Mouse (Mus musculus): Measurements from ENCODE around the gene Inf2. TPM values are rescaled to one million over a fixed set of nuclear protein-coding genes. Genes with fewer than 3 reads are reported as not detected.

Gene Inf2
- polyA plus RNA-seq, 1 experiment from 2014 or later, result 7.4 TPM

DNA sequence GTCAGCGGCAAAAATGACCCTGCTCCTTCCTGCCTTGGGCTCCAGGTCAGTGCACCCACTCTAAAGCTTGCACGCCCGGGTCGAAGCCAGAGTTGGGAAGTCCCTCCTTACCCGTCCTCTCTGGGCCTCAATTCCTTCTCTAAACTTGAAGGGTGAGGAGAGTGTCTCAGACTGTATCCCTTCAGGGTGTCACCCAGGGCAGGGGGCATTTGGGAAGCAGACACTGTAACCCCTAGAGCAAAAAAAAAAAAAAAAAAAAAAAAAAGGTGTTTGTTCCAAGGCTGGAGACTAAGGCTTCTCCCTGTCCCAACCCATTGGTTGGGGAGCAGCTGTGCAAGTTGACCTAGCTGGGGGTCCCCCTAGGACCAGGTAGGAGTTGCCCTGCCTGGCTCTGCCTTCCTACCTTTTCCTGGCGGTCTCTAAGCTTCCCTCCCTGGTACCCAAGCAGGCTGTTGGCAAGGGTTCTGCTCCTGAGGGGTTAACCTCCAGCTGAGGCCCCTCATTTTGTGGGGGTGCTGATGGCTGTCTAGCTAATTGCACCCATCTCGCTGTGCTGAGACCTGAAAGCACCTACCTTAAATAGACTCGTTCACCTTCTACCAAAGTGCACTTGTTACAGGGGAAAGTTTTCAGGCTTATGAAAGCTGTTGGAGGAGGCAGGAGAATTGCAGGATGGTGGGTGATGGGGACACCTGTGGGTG is 1.1 kb downstream of the Inf2 start:
- Histone ChIP-seq H3K27ac (no peak overlapping the region), H3K27me3 (peaks cover 5% of the 10 kb centered on the region; the same call in 1 of the 2 replicates), H3K36me3 (no peaks in the 10 kb centered on the region), H3K4me1 (peaks cover 56% of the 10 kb centered on the region), H3K9ac (peak overlapping the region; percentile 47; the same call in 1 of the 2 replicates), H3K4me3 (peak overlapping the region; percentile 55), H3K4me2 (peak overlapping the region; percentile 91), H3K9me3 (no peaks in the 10 kb centered on the region)
- no peak for ATAC-seq (ENCODE audit: insufficient number of reproducible peaks, low FRiP score, low TSS enrichment, low read depth)
- WGBS, result 60% methylated on average over 8 of the region's 8 CpGs

DNA sequence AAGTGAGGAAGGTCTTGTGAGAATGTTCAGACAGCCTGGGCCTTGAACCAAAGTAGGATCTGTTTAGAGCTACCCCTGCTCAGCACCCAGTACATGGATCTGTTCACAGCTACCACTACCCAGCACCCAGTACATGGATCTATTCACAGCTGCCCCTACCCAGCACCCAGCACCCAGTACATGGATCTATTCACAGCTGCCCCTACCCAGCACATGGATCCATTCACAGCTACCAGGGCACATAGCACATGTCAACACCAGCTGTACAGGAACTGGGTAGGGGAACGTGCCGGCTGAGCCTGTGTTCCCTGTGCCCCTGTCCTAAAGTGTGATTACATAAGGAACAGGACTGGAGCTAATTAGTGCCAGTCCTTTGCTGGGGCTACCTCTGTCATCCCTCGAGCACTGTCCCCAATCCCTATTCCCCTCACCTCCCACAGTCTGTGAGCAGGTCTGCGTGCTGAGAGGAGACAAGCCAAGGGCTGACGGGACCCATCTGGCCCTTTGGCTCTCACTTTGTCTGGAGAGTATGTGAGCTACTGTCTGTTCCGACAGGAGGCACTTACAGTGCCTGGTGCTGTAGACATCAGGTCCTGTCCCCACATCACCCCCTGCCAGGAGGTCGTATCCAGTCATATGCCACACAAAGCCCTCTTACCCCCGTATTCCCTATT is 2.1 kb downstream of the Inf2 start:
- ATAC-seq (ENCODE audit: insufficient number of reproducible peaks, low FRiP score, low TSS enrichment, low read depth), result no peak
- Histone ChIP-seq H3K36me3 (no peaks in the 10 kb centered on the region), H3K9ac (no peak overlapping the region), H3K27ac (no peak overlapping the region), H3K4me2 (no peak overlapping the region), H3K9me3 (no peaks in the 10 kb centered on the region), H3K4me3 (no peak overlapping the region), H3K27me3 (peaks cover 5% of the 10 kb centered on the region; the same call in 1 of the 2 replicates), H3K4me1 (peaks cover 67% of the 10 kb centered on the region)
- WGBS, result 63% methylated on average over 8 of the region's 8 CpGs

DNA sequence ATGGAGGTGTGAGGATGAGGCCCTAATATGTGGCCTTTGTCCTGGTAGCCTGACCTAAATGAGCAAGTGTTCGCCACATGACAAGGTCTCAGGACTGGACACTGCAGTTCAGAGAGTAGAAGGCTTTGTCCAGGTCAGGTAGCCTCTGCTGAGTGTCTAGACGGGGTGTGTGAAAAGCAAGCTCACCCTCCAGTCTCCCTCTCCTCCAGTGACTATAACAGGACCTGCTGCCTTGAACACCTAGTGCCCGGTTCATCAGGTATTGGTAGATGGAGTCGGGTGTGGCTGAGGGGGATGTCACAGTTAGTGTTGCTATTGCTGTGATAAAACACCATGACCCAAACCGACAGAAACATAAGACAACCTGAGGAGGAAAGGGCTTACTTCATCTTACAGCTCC is 2.7 kb downstream of the Inf2 start:
- no peak overlapping the region for H3K27ac ChIP-seq
- no peak for ATAC-seq (ENCODE audit: insufficient number of reproducible peaks, low FRiP score, low TSS enrichment, low read depth)
- no peak overlapping the region for H3K4me3 ChIP-seq
- no peak overlapping the region for H3K9ac ChIP-seq
- H3K4me1 ChIP-seq, result peaks cover 71% of the 10 kb centered on the region
- 90% methylated on average over 5 of the region's 5 CpGs for WGBS
- peaks cover 5% of the 10 kb centered on the region; the same call in 1 of the 2 replicates for H3K27me3 ChIP-seq
- H3K9me3 ChIP-seq, result no peaks in the 10 kb centered on the region
- H3K4me2 ChIP-seq, result no peak overlapping the region
- no peaks in the 10 kb centered on the region for H3K36me3 ChIP-seq

DNA sequence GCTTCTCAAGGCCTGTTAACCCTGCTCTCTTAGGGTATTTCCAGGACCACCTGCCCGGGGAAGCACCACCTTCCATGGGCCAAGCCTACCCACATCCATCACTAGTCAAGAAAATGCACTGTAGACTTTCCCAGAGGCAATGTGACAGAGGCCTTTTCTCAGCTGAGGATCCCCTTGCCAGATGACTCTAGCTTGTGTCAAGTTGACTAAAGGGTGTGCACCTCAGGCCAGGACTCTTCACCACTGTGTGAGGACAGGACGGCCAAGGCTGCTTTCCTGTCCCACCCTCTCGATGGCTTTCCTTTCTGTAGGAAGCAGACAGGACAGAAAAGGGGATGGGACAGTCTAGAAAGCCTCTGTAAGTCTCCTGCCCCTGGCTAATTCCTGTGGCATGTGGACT is 3.1 kb downstream of the Inf2 start:
- Histone ChIP-seq H3K4me3 (no peak overlapping the region), H3K9me3 (no peaks in the 10 kb centered on the region), H3K4me2 (no peak overlapping the region), H3K36me3 (no peaks in the 10 kb centered on the region), H3K9ac (no peak overlapping the region), H3K27me3 (peaks cover 5% of the 10 kb centered on the region; the same call in 1 of the 2 replicates), H3K4me1 (peaks cover 75% of the 10 kb centered on the region), H3K27ac (no peak overlapping the region)
- WGBS, result 77% methylated on average over 3 of the region's 3 CpGs
- ATAC-seq (ENCODE audit: insufficient number of reproducible peaks, low FRiP score, low TSS enrichment, low read depth), result no peak

DNA sequence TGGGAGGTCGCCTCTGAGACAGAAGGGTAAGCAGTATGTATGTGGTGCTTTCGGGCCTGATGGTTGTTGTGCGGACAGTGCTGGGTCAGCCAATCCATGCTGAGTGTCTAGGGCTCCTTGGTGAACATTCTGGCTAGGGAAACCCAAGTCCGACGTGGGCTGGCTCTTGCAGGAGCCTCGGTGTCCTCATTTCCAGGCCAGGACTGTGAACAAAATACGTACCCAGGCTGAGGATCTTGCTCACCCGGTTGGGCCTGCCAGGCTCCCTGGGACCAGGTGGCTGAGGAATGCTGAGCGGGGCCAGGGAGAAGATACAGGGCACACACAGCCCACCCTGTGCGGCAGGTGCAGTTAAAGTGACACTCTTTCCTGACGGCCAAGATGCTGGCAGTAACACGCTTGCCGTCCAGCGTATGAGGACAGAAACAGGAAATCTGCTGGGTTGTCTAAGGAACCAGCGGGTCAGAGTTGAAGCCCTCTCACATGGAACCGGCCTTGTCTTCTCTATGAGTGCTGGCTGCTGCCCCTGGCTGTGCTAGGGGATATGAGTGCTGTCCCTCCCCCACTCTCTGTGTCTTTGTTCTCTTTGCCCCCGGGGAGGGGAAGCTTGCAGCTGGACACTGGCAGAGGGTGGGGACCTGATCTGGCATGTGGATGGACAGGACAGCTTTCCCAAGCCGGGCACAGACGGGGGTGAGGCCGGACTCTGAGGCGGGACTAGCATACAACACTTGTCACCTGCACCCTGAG is 4.6 kb downstream of the Inf2 start:
- 70% methylated on average over 21 of the region's 21 CpGs for WGBS
- ATAC-seq (ENCODE audit: insufficient number of reproducible peaks, low FRiP score, low TSS enrichment, low read depth), result no peak
- Histone ChIP-seq H3K4me1 (peaks cover 76% of the 10 kb centered on the region), H3K36me3 (no peaks in the 10 kb centered on the region), H3K27ac (peak overlapping the region; percentile 1; the same call in 1 of the 2 replicates), H3K4me3 (no peak overlapping the region), H3K27me3 (no peaks in the 10 kb centered on the region), H3K9me3 (no peaks in the 10 kb centered on the region), H3K9ac (no peak overlapping the region), H3K4me2 (no peak overlapping the region)

DNA sequence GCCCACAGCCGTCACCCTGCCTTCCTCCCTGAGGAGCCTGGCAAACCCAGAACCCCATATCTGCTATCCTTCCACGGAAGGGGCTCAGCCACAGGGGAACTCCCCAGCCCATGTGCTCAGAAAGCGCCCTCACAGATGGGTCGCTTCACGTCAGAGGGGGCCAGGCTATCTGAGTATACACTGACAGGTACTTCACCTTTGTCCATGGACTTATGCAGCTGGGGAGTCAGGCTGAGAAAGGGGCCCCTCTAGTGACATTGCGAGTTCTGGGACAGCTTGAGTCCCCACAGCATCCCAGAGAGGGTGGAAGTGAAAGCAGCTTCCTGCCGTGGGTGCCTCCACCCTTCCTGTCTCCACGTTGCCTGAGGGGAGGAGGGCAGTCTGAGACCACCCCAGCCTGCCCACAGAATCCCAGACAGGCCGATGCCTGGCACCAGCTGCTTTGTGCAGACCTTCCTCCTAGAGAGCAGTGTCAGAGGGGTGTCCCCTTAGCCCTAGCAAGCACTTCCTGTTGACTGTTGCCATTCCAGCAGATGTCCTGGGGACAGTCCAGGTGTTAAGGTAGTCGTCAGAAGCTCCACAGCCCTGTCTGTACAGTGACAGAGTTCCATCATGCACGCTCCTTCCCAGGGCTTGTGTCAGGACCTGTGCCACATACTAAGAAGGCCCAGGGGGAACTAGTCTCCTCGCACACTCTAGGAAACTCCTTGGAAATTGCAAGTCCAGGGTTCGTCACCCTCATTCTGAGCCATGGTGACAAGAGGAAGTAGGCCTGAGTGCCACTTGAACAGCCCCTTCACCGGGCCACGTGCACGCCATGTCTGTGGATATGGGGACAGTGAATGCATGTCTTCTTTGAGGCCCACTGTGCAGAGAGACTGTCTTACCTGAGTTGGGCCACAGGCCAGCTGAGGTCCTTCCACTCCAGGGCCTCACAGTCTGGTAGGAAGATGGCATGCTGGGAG is 5.6 kb downstream of the Inf2 start:
- Histone ChIP-seq H3K4me3 (no peak overlapping the region), H3K4me1 (peaks cover 73% of the 10 kb centered on the region), H3K9ac (no peak overlapping the region), H3K36me3 (no peaks in the 10 kb centered on the region), H3K9me3 (no peaks in the 10 kb centered on the region), H3K27ac (peak overlapping the region; percentile 64), H3K4me2 (no peak overlapping the region), H3K27me3 (no peaks in the 10 kb centered on the region)
- ATAC-seq (ENCODE audit: insufficient number of reproducible peaks, low FRiP score, low TSS enrichment, low read depth), result no peak
- WGBS, result 63% methylated on average over 16 of the region's 16 CpGs

DNA sequence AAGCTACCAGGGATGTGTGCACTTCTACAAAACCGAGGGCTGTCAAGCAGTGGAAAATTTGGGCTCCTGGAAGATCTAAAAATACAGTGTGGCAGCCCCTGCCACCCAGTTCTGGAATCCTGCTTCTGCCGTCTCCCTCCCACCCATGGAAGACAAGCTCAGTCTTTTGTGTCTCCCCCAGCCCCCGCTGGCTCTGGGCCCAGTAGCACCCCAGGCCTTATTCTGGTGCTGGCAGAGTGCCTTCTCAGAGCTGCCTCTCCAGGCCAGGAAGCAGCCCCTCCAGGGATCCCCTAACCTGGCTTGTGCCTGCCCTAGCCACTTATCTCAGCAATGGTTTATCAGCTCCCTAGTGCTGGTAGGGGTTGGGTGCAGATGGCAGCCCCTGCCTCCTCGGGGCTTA is 6.4 kb downstream of the Inf2 start:
- Histone ChIP-seq H3K27ac (peak overlapping the region; percentile 64), H3K4me2 (no peak overlapping the region), H3K27me3 (no peaks in the 10 kb centered on the region), H3K4me3 (no peak overlapping the region), H3K9me3 (no peaks in the 10 kb centered on the region), H3K4me1 (peaks cover 66% of the 10 kb centered on the region), H3K36me3 (peaks cover under 1% of the 10 kb centered on the region; the same call in 1 of the 2 replicates), H3K9ac (no peak overlapping the region)
- no peak for ATAC-seq (ENCODE audit: insufficient number of reproducible peaks, low FRiP score, low TSS enrichment, low read depth)
- whole genome bisulfite sequencing, result 35% methylated on average over 4 of the region's 4 CpGs

DNA sequence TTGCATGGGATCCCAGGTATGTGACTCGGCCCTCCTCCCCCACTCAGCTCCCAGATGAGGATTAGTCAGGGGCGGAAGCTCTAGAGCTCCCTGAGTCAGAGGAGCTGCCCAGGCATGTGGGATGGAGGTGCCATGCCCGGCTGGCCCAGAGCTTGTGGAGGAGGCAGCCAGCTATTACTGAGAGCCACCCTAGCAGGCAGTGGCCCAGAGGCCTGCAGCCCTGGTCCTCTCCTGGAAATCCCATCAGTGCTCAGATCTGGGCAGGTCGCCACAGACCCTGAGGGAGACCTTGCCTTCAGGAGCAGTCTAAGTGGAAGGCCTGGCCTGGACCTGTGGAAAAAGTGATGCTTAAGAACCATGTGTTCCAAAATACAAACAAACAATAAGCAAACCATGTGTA is 7.0 kb downstream of the Inf2 start:
- no peak for ATAC-seq (ENCODE audit: insufficient number of reproducible peaks, low FRiP score, low TSS enrichment, low read depth)
- WGBS, result 61% methylated on average over 4 of the region's 4 CpGs
- Histone ChIP-seq H3K4me3 (no peak overlapping the region), H3K4me1 (peaks cover 59% of the 10 kb centered on the region), H3K9ac (no peak overlapping the region), H3K27me3 (no peaks in the 10 kb centered on the region), H3K9me3 (no peaks in the 10 kb centered on the region), H3K36me3 (peaks cover 7% of the 10 kb centered on the region), H3K4me2 (no peak overlapping the region), H3K27ac (peak overlapping the region; percentile 64)

DNA sequence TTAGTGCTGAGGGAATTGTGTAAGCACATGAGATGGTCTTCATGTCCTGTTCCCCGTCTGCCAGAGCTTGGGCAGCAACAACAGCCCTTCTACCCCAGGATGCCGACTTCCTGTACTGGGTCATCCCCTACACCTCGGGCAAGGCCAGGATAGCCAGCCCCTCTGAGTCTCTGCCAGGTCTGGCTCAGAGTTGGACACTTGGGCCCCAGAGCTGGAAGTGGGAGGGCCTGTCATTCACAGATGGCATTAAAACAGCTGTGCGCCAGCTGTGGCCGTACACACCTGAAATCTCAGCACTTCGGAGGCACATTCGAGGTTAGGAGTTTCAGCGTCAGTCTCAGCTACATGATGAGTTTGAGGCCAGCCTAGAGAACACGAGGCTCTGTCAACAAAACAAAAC is 7.9 kb downstream of the Inf2 start:
- H3K4me2 ChIP-seq, result no peak overlapping the region
- H3K4me1 ChIP-seq, result peaks cover 57% of the 10 kb centered on the region
- no peak overlapping the region for H3K27ac ChIP-seq
- H3K27me3 ChIP-seq, result no peaks in the 10 kb centered on the region
- peaks cover 14% of the 10 kb centered on the region for H3K36me3 ChIP-seq
- no peak overlapping the region for H3K4me3 ChIP-seq
- H3K9ac ChIP-seq, result no peak overlapping the region
- no peak for ATAC-seq (ENCODE audit: insufficient number of reproducible peaks, low FRiP score, low TSS enrichment, low read depth)
- WGBS, result 39% methylated on average over 9 of the region's 9 CpGs
- no peaks in the 10 kb centered on the region for H3K9me3 ChIP-seq

DNA sequence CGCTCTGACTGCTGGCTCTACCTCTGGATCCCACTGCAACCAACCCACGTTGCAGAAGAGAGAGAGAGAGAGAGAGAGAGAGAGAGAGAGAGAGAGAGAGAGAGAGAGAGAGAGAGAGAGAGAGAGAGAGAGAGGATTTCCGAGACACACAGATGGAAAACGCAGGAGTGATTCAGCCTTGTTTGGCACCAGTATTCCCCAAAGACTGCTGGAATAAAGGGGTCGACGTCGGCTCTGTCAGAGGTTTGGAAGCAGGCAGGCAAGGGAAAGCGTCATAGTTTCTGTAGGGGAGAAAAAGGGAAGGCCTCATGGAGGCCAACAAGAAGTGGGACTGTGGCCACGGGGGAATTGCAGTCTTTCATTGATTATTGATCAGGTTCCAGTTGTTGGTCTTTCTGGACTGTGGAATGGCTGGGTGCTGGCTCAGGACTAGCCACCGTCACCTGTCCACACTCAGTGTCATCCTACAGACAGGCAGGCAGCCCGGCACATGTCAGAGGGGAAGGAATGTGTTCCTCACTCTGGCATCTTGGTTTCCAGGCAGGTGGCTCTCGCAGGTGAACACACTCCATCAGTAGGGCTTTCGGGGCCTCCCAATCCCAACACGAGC is 8.4 kb downstream of the Inf2 start:
- H3K9ac ChIP-seq, result no peak overlapping the region
- ATAC-seq (ENCODE audit: insufficient number of reproducible peaks, low FRiP score, low TSS enrichment, low read depth), result no peak

DNA sequence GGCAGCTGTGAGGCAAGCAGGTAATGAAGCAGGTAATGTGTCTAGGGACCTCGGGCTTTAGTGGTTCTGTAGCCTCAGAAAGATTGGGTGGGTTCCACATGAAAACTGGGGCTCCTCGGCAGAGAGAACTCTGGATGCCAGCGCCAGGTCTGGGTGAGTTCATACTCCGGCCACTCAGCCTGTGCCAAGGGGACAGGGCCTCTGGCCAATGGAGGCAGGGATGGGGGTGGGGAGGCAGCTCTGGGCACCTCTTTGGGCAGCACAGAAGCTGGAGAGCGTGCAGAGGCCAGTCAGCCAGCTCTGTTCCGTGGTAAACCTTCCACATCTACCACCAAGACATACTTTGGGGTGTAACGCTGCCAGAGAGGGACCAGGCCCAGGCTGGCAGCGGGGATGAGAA is 9.0 kb downstream of the Inf2 start:
- H3K4me2 ChIP-seq, result no peak overlapping the region
- peaks cover 23% of the 10 kb centered on the region for H3K36me3 ChIP-seq
- H3K4me3 ChIP-seq, result no peak overlapping the region
- no peaks in the 10 kb centered on the region for H3K27me3 ChIP-seq
- ATAC-seq (ENCODE audit: insufficient number of reproducible peaks, low FRiP score, low TSS enrichment, low read depth), result no peak
- no peaks in the 10 kb centered on the region for H3K9me3 ChIP-seq
- no peak overlapping the region for H3K9ac ChIP-seq
- H3K4me1 ChIP-seq, result peaks cover 57% of the 10 kb centered on the region
- WGBS, result 88% methylated on average over 8 of the region's 8 CpGs
- H3K27ac ChIP-seq, result no peak overlapping the region

More for the DNA sequence above, 8.4 kb downstream of the Inf2 start:
- 70% methylated on average over 14 of the region's 14 CpGs for WGBS
- no peaks in the 10 kb centered on the region for H3K9me3 ChIP-seq
- H3K4me2 ChIP-seq, result no peak overlapping the region
- peaks cover 57% of the 10 kb centered on the region for H3K4me1 ChIP-seq
- H3K4me3 ChIP-seq, result no peak overlapping the region
- peaks cover 17% of the 10 kb centered on the region for H3K36me3 ChIP-seq
- no peak overlapping the region for H3K27ac ChIP-seq
- no peaks in the 10 kb centered on the region for H3K27me3 ChIP-seq
